Mouse (Mus musculus): ENCODE measurements at regions not wholly inside any gene's neighbourhood (a gene's known extent, or its start where the extent isn't known, plus 50 kb on each side); places are given as distances from the start of the nearest gene placed in this dataset.
"Not testable (repeated sequence)": the region's sequence is repeated elsewhere in the genome, so short reads cannot be mapped to it uniquely, and the experiment has no call there.

DNA sequence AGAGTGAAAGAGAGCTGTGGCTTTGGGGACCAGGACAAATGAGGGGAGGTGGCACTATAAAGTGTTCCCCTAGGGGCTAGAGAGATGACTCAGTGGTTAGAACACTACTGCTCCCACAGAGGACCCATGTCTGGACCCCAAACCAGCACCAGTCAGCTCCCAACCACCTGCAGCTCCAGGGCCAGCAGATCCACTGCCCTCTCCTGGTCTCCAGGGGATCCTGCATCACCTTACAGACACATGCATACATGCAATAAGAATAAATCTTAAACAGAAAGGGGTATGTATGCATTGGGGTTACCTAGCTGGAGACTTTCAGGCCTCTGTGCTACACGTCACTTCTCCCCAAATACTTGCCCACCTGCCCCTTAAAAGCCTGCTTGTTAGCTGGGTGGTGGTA lies 93.8 kb upstream of the Zfp706 start:
- DNase-seq (ENCODE audit: low spot score in 2 of 2): no peak

DNA sequence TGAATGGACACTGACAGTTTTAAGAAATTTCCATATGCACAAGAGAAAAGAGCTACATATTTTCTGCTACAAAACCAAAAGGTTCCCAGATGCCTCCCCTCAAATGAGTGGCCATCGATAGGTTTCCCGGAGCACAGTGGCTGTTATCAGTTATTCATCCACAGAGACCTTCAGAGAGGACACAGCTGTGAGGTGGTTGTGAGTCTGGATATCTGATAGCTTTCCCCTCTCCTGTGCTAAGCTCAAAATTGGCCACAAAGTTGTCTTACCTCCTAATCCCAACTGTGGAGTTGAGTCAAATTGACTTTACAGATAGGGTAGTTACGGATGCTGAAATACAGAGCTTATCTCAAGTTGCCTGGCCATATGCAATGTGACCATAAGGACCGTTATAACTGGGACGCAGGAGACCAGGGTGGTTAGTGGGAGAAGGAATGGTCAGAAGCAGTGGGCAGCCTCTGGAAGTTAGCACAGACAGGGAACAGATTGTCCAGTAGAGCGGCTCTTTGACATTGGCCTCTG lies 93.3 kb upstream of the Zfp706 start:
- peak in 1 of 2 experiments; percentile 18 for DNase-seq (ENCODE audit: low spot score in 2 of 2)

DNA sequence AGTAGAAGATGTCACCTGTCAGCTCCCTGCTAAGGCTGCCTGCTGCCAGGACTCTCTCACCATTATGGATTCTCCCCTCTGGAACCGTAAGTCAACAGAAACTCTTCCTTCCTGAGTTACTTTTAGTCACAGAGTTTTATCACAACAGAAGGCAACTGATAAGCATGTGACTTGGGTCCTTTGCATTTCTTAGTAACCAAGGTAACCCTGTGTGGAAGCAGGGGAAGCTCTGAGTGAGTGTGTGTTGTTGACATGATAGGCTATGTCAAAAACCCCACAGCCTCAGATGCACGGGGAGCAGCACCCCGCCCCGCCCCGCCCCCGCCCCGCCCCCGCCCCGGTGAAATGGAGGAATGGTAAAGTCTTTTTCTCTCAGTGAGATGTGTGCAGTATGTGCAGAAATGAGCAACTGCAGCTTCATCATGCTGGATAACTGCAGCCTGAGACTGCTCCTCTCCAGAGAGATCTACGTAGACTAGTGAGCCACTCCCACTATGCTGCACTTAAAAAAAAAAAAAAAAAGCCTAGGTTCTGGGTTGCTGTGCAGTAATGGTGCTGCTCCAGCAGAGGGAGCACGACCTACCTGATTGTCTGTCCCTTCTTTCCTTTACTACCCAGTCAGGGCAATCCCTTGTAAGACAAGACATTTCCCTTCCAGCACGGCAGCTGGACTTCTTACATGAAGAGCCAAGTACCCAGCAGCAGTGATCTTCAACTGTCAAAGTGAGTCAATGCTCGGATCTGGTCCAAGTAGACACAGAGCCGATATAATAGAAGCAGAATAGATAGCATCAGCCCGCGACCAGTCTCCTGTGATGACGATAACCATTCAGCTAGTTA lies 92.6 kb upstream of the Zfp706 start:
- peak; percentile 63 to 68 for DNase-seq (ENCODE audit: low spot score in 2 of 2)

DNA sequence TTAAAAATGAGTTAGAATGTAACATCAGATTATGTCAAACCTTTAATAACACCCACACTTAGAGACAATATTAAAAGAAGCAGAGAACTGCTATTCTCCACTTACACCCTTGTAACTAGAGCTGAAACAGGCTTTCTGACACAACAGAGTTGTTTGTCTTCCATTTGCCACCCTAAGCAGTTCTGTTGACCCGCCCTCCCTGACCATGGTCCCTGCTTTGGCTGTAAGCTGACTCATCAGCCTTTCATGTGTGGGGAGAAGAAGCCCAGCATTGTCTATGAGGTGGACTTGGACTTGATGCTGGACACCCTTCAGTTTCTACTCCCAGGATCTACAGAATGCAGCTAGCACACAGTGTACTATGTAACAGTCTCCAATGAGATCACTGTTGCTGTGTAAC lies 91.6 kb upstream of the Zfp706 start:
- DNase-seq (ENCODE audit: low spot score in 2 of 2): no peak

- no peak for DNase-seq (ENCODE audit: low spot score in 2 of 2)
Measured at GRCm38 (mm10) chr15:37097426-37097825, 89.9 kb upstream of the Zfp706 start.

GRCm38 (mm10) chr15:37091171-37091570 lies 83.6 kb upstream of the Zfp706 start:
- not testable (repeated sequence) for DNase-seq (ENCODE audit: low spot score in 2 of 2)

GRCm38 (mm10) chr15:37083726-37084125 lies 76.2 kb upstream of the Zfp706 start:
- no peak for DNase-seq (ENCODE audit: low spot score in 2 of 2)

GRCm38 (mm10) chr15:37081836-37082235 lies 74.3 kb upstream of the Zfp706 start:
- peak in 1 of 2 experiments; percentile 6 for DNase-seq (ENCODE audit: low spot score in 2 of 2)

- DNase-seq (ENCODE audit: low spot score in 2 of 2): peak in 1 of 2 experiments; percentile 14
Measured at GRCm38 (mm10) chr15:37080931-37081330, 73.4 kb upstream of the Zfp706 start.

DNA sequence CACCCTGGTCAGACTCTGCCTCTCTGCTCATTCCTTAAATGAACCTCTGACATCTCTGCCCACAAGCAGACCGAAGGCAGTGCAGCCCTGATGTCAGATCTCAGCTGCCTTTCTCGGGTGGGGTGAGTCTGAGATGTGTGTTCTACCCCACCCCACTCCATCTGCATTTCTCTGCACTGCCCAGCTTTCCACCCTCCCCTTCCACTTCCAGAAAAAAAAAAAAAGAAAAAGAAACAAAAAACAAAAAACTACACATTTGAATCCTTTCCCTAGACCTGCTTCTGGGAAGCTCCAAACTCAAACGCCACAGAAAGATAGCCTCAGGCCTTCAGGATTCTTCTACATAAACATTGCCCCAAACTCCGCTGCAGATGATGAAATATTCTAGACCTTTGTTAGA lies 72.8 kb upstream of the Zfp706 start:
- peak in 1 of 2 experiments; percentile 12 for DNase-seq (ENCODE audit: low spot score in 2 of 2)

DNA sequence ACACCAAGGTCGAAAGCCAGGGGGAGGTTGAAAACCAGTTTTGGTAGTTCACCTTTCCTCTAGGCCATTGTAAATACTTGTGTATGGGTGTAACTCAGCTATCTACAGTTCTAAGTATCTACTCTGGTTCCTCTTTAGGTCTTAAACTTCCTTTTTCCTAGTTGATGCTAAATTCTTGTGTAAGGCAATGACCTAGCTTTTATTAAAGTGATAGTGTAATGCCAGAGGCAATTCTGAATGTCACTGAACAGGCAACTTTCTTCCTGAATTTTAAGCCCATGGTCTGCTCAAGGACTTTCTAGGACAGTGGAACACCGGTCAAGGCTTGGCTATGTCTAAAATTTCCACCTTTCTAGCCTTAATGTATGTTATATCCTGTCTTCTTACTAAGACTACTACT lies 66.6 kb upstream of the Zfp706 start:
- DNase-seq (ENCODE audit: low spot score in 2 of 2): not testable (repeated sequence)

DNA sequence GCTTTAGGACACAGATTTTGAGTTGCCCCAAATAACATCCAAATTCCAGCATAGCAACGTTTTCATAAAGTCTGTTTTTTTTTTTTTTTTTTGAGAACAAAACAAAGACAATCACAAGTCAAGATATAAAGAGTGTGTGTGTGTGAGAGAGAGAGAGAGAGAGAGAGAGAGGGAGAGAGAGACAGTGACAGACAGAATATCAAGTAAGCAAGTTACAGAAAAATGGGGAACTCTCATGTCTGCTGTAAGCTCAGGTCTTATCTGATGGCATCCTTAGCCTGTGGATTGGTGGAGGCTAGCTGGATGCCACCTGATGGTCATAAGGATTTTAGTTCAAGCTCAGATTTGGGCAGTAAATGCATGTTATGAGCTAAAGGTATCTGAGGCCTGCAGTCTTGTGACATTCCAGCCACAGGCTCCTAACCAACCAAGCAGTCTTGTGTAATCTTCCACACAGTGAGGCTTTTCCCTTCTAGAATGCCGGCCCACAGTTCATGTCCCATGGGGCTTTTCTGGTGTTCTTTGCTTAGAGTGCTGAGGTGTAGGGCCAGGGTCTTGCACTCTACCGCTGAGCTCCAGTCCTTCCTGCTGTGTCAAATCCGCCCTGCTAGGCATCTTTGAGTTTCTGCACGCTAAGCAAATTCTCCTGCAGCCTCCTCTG lies 64.8 kb upstream of the Zfp706 start:
- peak in 1 of 2 experiments; percentile 14 for DNase-seq (ENCODE audit: low spot score in 2 of 2)

GRCm38 (mm10) chr15:37070188-37070587 lies 62.6 kb upstream of the Zfp706 start:
- DNase-seq (ENCODE audit: low spot score in 2 of 2): peak in 1 of 2 experiments; percentile 11

- DNase-seq (ENCODE audit: low spot score in 2 of 2): peak in 1 of 2 experiments; percentile 15
Measured at GRCm38 (mm10) chr15:37067326-37067725, 59.8 kb upstream of the Zfp706 start.

- DNase-seq (ENCODE audit: low spot score in 2 of 2): peak in 1 of 2 experiments; percentile 15
Measured at GRCm38 (mm10) chr15:37065926-37066550, 58.5 kb upstream of the Zfp706 start.

- peak; percentile 20 to 29 for DNase-seq (ENCODE audit: low spot score in 2 of 2)
Measured at GRCm38 (mm10) chr15:37065408-37065807, 57.8 kb upstream of the Zfp706 start.

GRCm38 (mm10) chr15:37063781-37064383 lies 56.3 kb upstream of the Zfp706 start:
- DNase-seq (ENCODE audit: low spot score in 2 of 2): peak; percentile 16 to 18

DNA sequence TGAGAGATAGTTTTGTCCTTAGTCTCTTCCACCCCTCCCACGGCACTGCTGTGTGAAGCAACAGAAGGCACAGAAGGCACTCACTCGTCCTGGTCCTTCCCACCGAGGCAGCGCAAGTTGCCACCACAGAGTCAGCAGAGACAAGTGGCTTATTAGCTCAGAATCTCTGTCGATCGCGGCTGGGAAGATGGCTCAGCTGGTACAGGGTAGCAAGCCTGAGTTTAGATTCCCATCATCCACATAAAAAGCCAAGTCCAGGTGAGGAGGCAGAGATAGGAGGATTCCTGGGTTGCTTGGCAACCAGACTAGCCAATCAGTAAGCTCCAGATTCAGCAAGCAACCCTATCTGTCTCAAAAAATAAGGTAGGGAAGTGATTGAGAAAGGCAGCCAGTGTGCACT lies 55.0 kb upstream of the Zfp706 start:
- DNase-seq (ENCODE audit: low spot score in 2 of 2): peak; percentile 37 to 71

GRCm38 (mm10) chr15:37061501-37061900 lies 53.9 kb upstream of the Zfp706 start:
- DNase-seq (ENCODE audit: low spot score in 2 of 2): peak; percentile 16 to 19

- peak in 1 of 2 experiments; percentile 13 for DNase-seq (ENCODE audit: low spot score in 2 of 2)
Measured at GRCm38 (mm10) chr15:37060831-37061230, 53.3 kb upstream of the Zfp706 start.

Measured in right cerebral cortex, postnatal 10 days (tissue).